Mouse (Mus musculus): ENCODE results near the gene Clstn2.
A peak's percentile ranks its signal among the peaks of the same experiment; 100 is the strongest.

Gene Clstn2

GRCm38 (mm10) chr9:97590712-97591111 is 442.3 kb downstream of the Clstn2 start:
- DNase-seq (ENCODE audit: low spot score in 2 of 2): no peak

DNA sequence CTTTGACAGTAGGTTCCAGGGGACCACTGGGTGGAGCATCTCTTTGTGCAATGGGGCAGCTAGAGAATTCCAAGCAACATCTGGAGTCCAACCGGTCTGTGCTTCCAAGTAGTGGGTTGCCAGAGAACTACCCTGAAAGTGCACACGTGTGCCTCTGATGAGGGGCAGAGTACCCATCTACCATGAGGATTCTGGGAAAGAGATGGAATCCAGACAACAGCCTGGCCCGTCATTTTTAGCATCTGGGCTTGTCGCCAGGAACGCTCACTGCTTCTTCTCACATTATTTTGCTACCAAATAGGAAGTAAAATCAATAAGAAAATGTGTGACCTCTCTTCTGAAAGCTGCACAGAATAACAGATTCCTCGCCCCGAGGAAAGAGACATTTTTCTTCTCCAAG is 462.1 kb downstream of the Clstn2 start:
- peak in 1 of 2 experiments; percentile 48 for DNase-seq (ENCODE audit: low spot score in 2 of 2)

DNA sequence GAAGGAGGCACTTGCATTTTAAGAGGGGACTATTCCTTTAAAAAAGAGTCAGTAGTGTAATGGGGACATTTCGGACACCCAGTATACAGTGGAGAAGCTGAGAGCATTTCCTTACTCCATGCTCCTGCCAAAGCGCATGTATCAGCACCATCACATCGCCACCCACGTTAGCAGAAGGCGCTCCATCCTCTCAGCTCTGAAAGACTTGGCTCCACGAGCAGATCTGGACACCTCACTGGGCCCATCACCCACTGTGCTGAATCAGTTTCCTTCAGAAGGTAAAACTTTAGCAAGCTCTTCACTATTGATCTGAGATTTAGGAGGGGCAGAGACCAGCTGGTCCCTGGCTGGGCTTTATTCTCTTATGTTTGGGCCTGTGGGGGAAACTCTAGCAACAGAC is 469.9 kb downstream of the Clstn2 start:
- DNase-seq (ENCODE audit: low spot score in 2 of 2): peak; percentile 30 to 70

DNA sequence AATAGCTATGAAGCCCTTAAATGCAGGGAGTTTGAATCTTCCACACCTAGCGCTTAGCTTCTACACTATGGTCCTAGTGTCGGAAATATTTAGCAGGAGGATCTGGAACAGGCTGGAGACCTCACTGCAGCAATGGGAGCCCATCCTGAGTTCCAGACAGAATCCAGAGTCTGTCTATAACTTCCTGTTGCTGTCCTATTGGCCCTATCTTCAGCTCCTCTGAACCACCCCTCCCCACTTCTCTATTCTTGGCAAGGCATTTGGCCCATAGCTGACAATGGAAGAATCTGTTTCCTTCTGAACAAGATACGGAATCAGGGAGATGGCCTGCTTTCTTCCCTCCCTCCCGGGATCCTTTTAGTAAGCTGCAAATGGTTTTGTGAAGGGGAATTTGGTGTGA is 488.6 kb downstream of the Clstn2 start:
- no peak for DNase-seq (ENCODE audit: low spot score in 2 of 2)

- DNase-seq (ENCODE audit: low spot score in 2 of 2): no peak
These were observed 491.6 kb downstream of the Clstn2 start for GRCm38 (mm10) chr9:97541419-97541818.

GRCm38 (mm10) chr9:97538075-97538779 is 494.8 kb downstream of the Clstn2 start:
- DNase-seq (ENCODE audit: low spot score in 2 of 2): no peak

GRCm38 (mm10) chr9:97534196-97534595 is 498.8 kb downstream of the Clstn2 start:
- peak in 1 of 2 experiments; percentile 39 for DNase-seq (ENCODE audit: low spot score in 2 of 2)

DNA sequence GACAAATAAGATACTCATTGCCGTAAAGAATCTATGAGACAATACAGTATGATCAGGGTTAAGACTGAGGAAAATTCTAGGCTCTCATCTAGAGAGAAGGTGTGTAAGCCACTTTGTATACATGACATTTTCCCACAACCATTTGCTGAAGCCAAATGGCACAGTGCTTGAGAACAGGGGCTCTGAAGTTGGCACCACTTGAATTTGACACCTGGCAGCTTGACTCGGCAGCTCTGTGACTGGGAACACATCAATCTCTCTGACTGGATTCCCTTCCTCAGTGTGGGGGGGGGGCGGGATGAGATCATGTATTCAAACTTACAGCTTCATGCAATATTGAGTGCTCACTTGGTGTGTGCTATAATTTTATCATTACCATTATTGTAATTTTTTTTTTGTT is 499.7 kb downstream of the Clstn2 start:
- DNase-seq (ENCODE audit: low spot score in 2 of 2): no peak

GRCm38 (mm10) chr9:97532536-97532935 is 500.4 kb downstream of the Clstn2 start:
- no peak for DNase-seq (ENCODE audit: low spot score in 2 of 2)

DNA sequence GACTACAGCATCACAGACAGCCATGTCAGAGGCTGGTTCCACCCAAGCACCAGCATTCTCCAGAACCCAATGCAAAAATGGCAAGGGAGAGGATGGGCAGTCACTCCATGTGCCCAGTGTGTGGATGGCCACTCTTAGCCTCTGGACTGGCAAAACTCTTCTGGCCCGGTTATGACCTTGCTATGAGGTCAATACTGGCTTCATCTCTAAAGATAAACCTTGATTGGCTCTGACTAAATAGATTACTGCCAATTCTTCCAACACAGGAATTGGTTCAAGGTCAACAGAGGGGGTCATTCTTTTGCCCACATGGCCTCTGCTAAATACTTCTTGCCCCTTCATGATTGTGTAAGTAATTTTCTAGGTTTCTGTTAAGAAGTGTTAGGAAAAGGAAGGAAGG is 505.1 kb downstream of the Clstn2 start:
- DNase-seq (ENCODE audit: low spot score in 2 of 2): no peak

DNA sequence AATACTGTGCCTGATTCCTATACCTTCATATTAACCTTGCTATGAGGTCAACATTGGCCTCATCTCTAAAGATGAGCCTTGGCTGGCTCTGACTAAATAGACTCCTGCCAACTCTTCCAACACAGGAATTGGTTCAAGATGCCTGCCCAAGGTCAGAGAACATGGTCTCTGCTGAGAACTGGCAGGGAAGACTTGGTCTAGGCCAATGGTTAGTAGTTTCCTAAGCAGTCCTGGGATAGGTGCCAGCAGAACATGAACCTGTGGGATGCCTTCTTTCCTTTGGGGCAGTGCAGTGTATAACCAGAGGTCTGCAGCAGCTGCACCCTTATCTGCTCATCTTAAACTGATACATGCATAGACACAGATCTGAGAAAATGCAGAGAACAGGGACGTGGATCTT is 505.7 kb downstream of the Clstn2 start:
- no peak for DNase-seq (ENCODE audit: low spot score in 2 of 2)

- DNase-seq (ENCODE audit: low spot score in 2 of 2): peak in 1 of 2 experiments; percentile 24
These were observed 507.4 kb downstream of the Clstn2 start for GRCm38 (mm10) chr9:97525563-97525962.

DNA sequence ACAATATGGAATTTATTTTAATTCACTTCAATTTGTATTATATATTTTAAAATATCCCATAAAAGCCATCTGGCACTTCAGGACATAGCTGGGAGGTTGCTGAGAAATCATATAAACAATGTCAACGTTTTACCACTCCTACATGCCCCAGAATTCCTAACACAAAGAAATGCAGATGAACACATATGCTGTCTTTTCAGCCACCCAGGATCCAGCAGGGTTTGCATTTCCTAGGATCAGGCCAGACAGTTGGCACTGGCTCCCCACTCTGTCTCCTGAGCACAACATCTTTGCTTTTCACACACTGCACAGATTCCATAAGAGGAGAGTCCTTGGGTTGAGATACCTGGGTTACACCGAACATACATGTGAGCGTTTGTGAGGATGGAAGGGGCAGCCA is 508.1 kb downstream of the Clstn2 start:
- DNase-seq (ENCODE audit: low spot score in 2 of 2): peak in 1 of 2 experiments; percentile 52

DNA sequence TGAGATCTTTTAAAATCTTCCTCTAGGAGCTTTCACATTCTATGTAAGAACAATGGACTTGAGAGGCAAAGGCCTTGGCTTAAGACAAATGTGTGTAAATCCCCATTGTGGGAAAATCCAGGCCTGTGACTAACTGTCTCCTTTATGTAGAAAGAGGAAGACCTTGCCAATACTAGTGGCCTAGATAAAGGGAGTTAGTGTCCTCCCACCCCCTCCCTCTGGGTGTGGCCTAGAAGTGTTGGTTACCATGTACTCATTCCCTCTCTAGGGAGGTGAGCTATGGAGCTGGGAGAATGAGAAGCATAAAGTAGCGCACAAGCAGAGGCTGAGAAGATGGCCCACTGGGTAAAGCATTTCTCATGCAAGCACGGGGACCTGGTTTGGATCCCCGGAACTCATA is 512.2 kb downstream of the Clstn2 start:
- no peak for DNase-seq (ENCODE audit: low spot score in 2 of 2)

DNA sequence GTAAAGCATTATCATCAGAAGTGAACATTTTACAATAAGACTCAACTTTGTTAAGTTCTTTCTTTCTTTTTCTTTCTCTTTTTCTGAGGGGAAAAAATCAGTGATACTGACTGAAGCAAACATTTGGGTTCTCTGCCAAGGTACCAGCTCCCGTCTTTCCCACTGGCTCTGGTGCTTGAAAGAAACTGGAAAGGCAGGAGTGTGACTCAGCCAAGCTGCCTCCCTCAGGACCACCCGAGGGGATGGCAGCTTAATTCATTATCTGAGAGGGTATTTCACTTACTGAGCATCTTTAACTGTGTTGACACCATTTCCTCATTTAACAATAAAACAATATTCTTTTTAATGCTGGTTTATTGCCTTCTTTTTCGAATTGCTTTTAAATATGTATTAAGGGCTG is 516.0 kb downstream of the Clstn2 start:
- DNase-seq (ENCODE audit: low spot score in 2 of 2): no peak

- DNase-seq (ENCODE audit: low spot score in 2 of 2): peak in 1 of 2 experiments; percentile 33
These were observed 518.3 kb downstream of the Clstn2 start for GRCm38 (mm10) chr9:97514639-97515038.

DNA sequence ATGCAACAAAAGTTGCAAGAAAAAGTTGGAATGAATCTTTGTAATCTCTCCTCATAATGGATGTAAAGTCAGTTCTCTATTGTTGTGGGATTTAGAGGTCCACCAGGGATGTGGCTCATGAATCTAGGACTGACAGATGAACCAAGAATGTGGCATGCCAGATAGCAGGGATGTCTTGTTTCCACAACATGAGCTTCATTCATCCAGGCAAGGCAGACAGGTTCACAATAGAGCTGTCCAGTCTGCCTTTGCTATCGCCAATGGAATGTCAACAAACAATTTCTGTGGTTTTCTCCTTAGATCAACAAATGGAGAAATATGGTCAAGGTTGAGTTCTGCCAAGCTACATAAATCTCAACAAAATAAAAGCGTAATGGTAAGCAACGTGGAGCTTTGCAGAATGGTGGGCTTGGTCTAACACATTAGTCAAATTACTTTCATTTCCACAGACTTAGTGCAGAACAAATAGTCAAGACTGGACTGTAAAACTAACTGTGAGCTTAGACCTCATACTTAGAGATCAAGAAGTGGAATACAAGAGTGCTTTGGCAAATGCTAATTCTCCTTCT is 520.6 kb downstream of the Clstn2 start:
- DNase-seq (ENCODE audit: low spot score in 2 of 2): no peak

GRCm38 (mm10) chr9:97501416-97501815 is 531.6 kb downstream of the Clstn2 start:
- no peak for DNase-seq (ENCODE audit: low spot score in 2 of 2)

- no peak for DNase-seq (ENCODE audit: low spot score in 2 of 2)
These were observed 537.9 kb downstream of the Clstn2 start for GRCm38 (mm10) chr9:97495056-97495455.

- no peak for DNase-seq (ENCODE audit: low spot score in 2 of 2)
These were observed 541.4 kb downstream of the Clstn2 start for GRCm38 (mm10) chr9:97491626-97492025.

GRCm38 (mm10) chr9:97490591-97491176 is 542.3 kb downstream of the Clstn2 start:
- no peak for DNase-seq (ENCODE audit: low spot score in 2 of 2)

GRCm38 (mm10) chr9:97486826-97487225 is 546.2 kb downstream of the Clstn2 start:
- no peak for DNase-seq (ENCODE audit: low spot score in 2 of 2)

DNA sequence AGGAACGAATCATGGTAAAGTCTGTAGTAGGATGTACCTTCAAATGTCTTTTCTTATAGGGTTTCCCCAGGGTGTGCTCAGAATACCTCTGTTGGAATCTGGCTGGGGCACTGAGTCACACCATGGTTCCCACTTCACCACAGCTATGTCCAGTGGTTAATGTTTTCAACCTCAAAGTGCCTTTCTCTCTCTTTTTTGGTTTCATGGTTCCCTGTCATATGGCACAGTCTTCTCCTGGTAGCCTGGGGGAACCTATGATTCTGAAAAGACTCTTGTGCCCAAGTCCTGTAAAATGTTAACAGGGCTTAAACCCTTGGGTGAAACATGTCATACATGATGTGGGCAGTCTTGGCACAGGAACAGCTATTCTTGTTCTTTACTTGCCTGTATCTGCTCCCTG is 551.8 kb downstream of the Clstn2 start:
- no peak for DNase-seq (ENCODE audit: low spot score in 2 of 2)

Measured in left cerebral cortex, adult 9 months (tissue).